Mouse (Mus musculus) thymus, adult 2 months (tissue): ENCODE results near the gene Wdr35. TPM values are rescaled to one million over a fixed set of nuclear protein-coding genes. Genes with fewer than 3 reads are reported as not detected.
"Not testable (repeated sequence)": the region's sequence is repeated elsewhere in the genome, so short reads cannot be mapped to it uniquely, and the experiment has no call there.

Experiments used
- DNase-seq: peaks from one replicate; pipeline ENCODE4 v3.0.0; 2021
- H3K27ac ChIP-seq: fragments of 200-500 bp; 2 replicates; pipeline ENCODE4 v1.5.1; 2012; ENCODE audit warnings: low read length, control low read depth; ENCODE audit not compliant: control insufficient read depth, insufficient read depth
- H3K27me3 ChIP-seq: fragments of 200-500 bp; 2 replicates; pipeline ENCODE4 v1.6.1; 2012; ENCODE audit warnings: mild to moderate bottlenecking, low read length, moderate library complexity, mixed read lengths; ENCODE audit not compliant: control insufficient read depth, insufficient read depth
- H3K36me3 ChIP-seq: fragments of 200-500 bp; 2 replicates; pipeline ENCODE4 v1.6.1; 2012; ENCODE audit warnings: mild to moderate bottlenecking, low read length, moderate library complexity; ENCODE audit not compliant: control insufficient read depth, insufficient read depth
- H3K4me1 ChIP-seq: fragments of 200-500 bp; replicated peaks from 2 replicates; pipeline ENCODE4 v1.6.1; 2012; ENCODE audit warnings: low read length; ENCODE audit not compliant: control insufficient read depth, insufficient read depth
- H3K4me3 ChIP-seq: fragments of 200-500 bp; 2 replicates; pipeline ENCODE4 v1.5.1; 2012; ENCODE audit warnings: mild to moderate bottlenecking, low read length, control low read depth, moderate library complexity; ENCODE audit not compliant: control insufficient read depth, insufficient read depth
- CTCF ChIP-seq: fragments of 200-500 bp; IDR thresholded peaks from 2 replicates; pipeline ENCODE4 v1.5.1; 2012; ENCODE audit warnings: mild to moderate bottlenecking, control low read depth, low read length, moderate library complexity, borderline replicate concordance; ENCODE audit not compliant: control insufficient read depth, poor library complexity, insufficient read depth; ENCODE audit errors: extremely low read depth
- POLR2A ChIP-seq: fragments of 200-500 bp; IDR thresholded peaks from 2 replicates; pipeline ENCODE4 v1.6.1; 2012; ENCODE audit warnings: mild to moderate bottlenecking, low read length, control low read depth, moderate library complexity; ENCODE audit not compliant: control insufficient read depth, poor library complexity, insufficient read depth; ENCODE audit errors: extremely low read depth
- whole genome bisulfite sequencing: fragments of 180-500 bp; shearing (Covaris S2); methylation state at CpG from one replicate; pipeline ENCODE4 v1.1.7; 2018; 5-methylcytosine and 5-hydroxymethylcytosine counted together
- polyA plus RNA-seq: library from polyadenylated mRNA; depleted of rRNA; stranded (reverse); fragments of >200 nt; gene quantifications from 2 replicates; pipeline ENCODE4 v1.2.3, GENCODE M21; 2012; rRNA removed

Gene Wdr35
- polyA plus RNA-seq: 1.6 and 1.8 TPM in 2 replicates

DNA sequence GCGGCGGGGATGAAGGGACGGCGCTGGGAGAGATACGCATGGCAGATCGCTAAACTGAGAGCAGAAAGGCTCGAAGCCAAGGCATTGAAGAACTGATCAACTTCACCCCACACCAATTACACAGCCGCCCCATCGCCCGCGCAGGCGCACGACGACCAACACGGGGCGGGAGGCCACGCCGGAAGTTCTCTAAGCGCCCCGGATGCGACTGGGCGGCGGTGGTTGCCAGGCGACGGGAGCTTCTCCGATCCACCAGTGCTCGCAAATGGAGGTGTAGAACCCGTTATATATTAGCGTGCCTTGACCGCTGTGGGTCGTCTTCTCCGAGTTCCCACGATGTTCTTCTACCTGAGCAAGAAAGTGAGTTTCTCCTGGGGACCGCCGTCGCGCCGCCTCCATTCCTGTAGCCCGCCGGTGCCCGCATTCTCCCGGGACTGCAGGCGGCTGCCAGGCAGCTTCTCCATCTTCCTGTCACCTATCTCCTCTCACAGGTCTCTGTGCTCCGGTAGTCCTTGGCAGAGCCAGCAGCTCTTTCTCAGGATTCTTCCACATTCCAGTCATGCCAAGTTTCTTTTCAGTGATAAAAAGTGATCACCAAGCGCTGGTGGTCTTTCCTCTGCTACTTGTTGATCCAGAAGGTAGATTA is at the start of gene Wdr35:
Wdr35 (plus strand) TSS at position 73 of the 646 bp plus-strand sequence.
- TF ChIP-seq CTCF: 0 out of 2 replicates have a peak, but pooled peaks have one; percentile 32
- TF ChIP-seq POLR2A: peak; percentile 69; the same call in 1 of the 2 replicates
- peak; percentile 93 for DNase-seq
- Histone ChIP-seq H3K36me3 (no peaks in the 10 kb centered on the region), H3K4me3 (peak within 1 kb of the TSS; percentile 62), H3K27ac (no peak within 1 kb of the TSS), H3K4me1 (peaks cover 4% of the 10 kb centered on the region; the same call in 1 of the 2 replicates), H3K27me3 (no peaks in the 10 kb centered on the region)
- under 1% methylated on average over 45 of the region's 45 CpGs for WGBS

GRCm38 (mm10) chr12:8927652-8928051 is 46.0 kb upstream of the Wdr35 start:
- Histone ChIP-seq H3K36me3 (0 out of 2 replicates have a peak, but pooled peaks cover 4% of the 10 kb centered on the region), H3K4me1 (peaks cover 4% of the 10 kb centered on the region), H3K4me3 (no peak overlapping the region), H3K27me3 (no peaks in the 10 kb centered on the region), H3K27ac (no peak overlapping the region)
- WGBS: 87% methylated on average over 3 of the region's 3 CpGs
- TF ChIP-seq POLR2A: no peak
- TF ChIP-seq CTCF: no peak
- DNase-seq: no peak

GRCm38 (mm10) chr12:8928766-8929165 is 44.9 kb upstream of the Wdr35 start:
- Histone ChIP-seq H3K36me3 (peaks cover 15% of the 10 kb centered on the region), H3K4me3 (no peak overlapping the region), H3K27me3 (no peaks in the 10 kb centered on the region), H3K27ac (no peak overlapping the region), H3K4me1 (no peaks in the 10 kb centered on the region)
- DNase-seq: no peak
- TF ChIP-seq CTCF (no peak), POLR2A (no peak)
- 87% methylated on average over 4 of the region's 4 CpGs for WGBS

- 89% methylated on average over 4 of the region's 4 CpGs for WGBS
- TF ChIP-seq CTCF (no peak), POLR2A (no peak)
- Histone ChIP-seq H3K27ac (no peak overlapping the region), H3K36me3 (peaks cover 29% of the 10 kb centered on the region), H3K4me3 (no peak overlapping the region), H3K27me3 (no peaks in the 10 kb centered on the region), H3K4me1 (no peaks in the 10 kb centered on the region)
- DNase-seq: no peak
Measured at GRCm38 (mm10) chr12:8931083-8931482, 42.6 kb upstream of the Wdr35 start.

GRCm38 (mm10) chr12:8935349-8935748 is 38.3 kb upstream of the Wdr35 start:
- WGBS: 92% methylated on average over 5 of the region's 5 CpGs
- no peak overlapping the region for H3K27ac ChIP-seq
- DNase-seq: no peak
- TF ChIP-seq POLR2A (no peak), CTCF (no peak)
- no peaks in the 10 kb centered on the region for H3K27me3 ChIP-seq
- H3K36me3 ChIP-seq: peaks cover 60% of the 10 kb centered on the region
- no peak overlapping the region for H3K4me3 ChIP-seq
- H3K4me1 ChIP-seq: no peaks in the 10 kb centered on the region

DNA sequence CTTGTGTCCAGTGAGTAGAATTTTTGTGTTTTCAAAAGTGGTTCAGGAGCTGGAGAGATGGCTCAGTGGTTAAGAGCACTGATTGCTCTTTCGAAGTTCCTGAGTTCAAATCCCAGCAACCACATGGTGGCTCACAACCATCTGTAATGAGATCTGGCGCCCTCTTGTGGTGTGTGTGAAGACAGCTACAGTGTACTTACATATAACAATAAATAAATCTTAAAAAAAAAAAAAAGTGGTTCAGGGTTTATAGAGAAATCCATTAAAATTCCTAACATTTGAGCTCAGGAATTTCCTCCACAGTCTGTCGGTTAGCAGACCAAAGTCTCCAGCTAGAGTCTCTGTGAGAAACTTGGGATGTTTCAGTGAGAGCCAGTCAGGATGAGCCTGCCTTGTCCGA is 37.5 kb upstream of the Wdr35 start:
- H3K27me3 ChIP-seq, H3K4me3 ChIP-seq, H3K27ac ChIP-seq, H3K4me1 ChIP-seq: not testable (repeated sequence)
- 88% methylated on average over 4 of the region's 4 CpGs for WGBS
- peaks cover 60% of the 10 kb centered on the region for H3K36me3 ChIP-seq
- DNase-seq: peak; percentile 29

DNA sequence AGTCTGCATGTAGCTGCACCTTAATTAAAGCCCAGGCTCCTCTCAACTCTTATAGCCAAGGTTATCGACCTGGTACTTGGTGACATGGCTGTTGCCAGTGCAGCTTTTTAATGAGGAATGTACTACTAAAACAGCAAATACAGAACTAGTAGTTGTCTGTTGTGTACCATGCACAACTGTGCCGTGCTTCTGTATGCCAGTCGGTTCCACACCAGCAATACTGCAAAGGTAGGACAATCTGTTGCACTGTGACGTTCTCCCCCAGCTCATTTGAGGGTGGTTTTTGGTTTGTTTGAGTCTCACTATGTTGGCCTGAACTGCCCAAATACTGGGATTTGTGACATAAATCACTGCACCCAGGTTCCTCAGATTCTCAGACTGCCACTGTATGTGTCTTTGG is 34.2 kb upstream of the Wdr35 start:
- Histone ChIP-seq H3K4me1 (no peaks in the 10 kb centered on the region), H3K36me3 (peaks cover 47% of the 10 kb centered on the region), H3K27me3 (no peaks in the 10 kb centered on the region), H3K27ac (no peak overlapping the region), H3K4me3 (no peak overlapping the region)
- 97% methylated on average over 4 of the region's 4 CpGs for WGBS
- TF ChIP-seq CTCF: no peak
- TF ChIP-seq POLR2A: no peak
- DNase-seq: no peak
